ENCODE assay signal across 8 mouse cellular contexts in genomic region chr9:124312171-124313142, GRCm38 (mm10). TPM values are rescaled to one million over a fixed set of nuclear protein-coding genes. Genes with fewer than 3 reads are reported as not detected.
DNase-seq lines count a peak whose midpoint lies in the region; ATAC-seq and TF ChIP-seq lines count a peak whose summit lies in the region.

TSS of gene 2010315B03Rik (minus strand) at chr9:124312696.

- no peak for TF ChIP-seq POLR2A in ES-Bruce4 (IDR thresholded peaks at IDR 0.05; ENCODE audit: insufficient read depth, low read length)

- peak within 1 kb of the TSS; percentile 65 for H3K4me3 ChIP-seq in ES-Bruce4 (ENCODE audit: low read depth, low read length)
- peak within 1 kb of the TSS; percentile 71 for H3K4me3 ChIP-seq in forebrain, embryonic 13.5 days
- peak within 1 kb of the TSS; percentile 68 for H3K4me3 ChIP-seq in liver, postnatal 0 days (ENCODE audit: low read depth, low read length)
- peak within 1 kb of the TSS; percentile 63 for H3K4me3 ChIP-seq in neural tube, embryonic 14.5 days (ENCODE audit: low read depth, low read length)

- H3K36me3 ChIP-seq in ES-Bruce4 (ENCODE audit: control insufficient read depth, insufficient read depth, low read length, poor library complexity, severe bottlenecking), result no peaks in the 10 kb centered on the region
- H3K36me3 ChIP-seq in forebrain, embryonic 13.5 days (ENCODE audit: poor library complexity, severe bottlenecking), result no peaks in the 10 kb centered on the region
- H3K36me3 ChIP-seq in liver, postnatal 0 days (replicated peaks; ENCODE audit: insufficient read depth, low read length), result no peaks in the 10 kb centered on the region
- H3K36me3 ChIP-seq in neural tube, embryonic 14.5 days (ENCODE audit: control insufficient read depth, insufficient read depth, low read length), result no peaks in the 10 kb centered on the region

- no peaks in the 10 kb centered on the region for H3K27me3 ChIP-seq in ES-Bruce4 (ENCODE audit: control insufficient read depth, insufficient read depth, low read length, poor library complexity, severe bottlenecking)
- H3K27me3 ChIP-seq in forebrain, embryonic 13.5 days, result no peaks in the 10 kb centered on the region
- no peaks in the 10 kb centered on the region for H3K27me3 ChIP-seq in liver, postnatal 0 days (ENCODE audit: insufficient read depth, low read length)
- no peaks in the 10 kb centered on the region for H3K27me3 ChIP-seq in neural tube, embryonic 14.5 days (ENCODE audit: control insufficient read depth, insufficient read depth, low read length)

- H3K9ac ChIP-seq in ES-Bruce4 (ENCODE audit: low read depth, poor library complexity, severe bottlenecking), result peak within 1 kb of the TSS; percentile 46
- H3K9ac ChIP-seq in forebrain, embryonic 13.5 days, result peak within 1 kb of the TSS; percentile 74
- H3K9ac ChIP-seq in liver, postnatal 0 days (replicated peaks), result peak within 1 kb of the TSS; percentile 86
- peak within 1 kb of the TSS; percentile 67 for H3K9ac ChIP-seq in neural tube, embryonic 14.5 days (replicated peaks; ENCODE audit: low read depth, low read length)

- 2% methylated on average over 21 of the region's 22 CpGs for WGBS in forebrain, embryonic 13.5 days
- WGBS in large intestine, adult 2 months, result 2% methylated on average over 21 of the region's 22 CpGs
- 2% methylated on average over 21 of the region's 22 CpGs for WGBS in liver, postnatal 0 days (ENCODE audit: insufficient replicate concordance)
- WGBS in neural tube, embryonic 14.5 days, result 2% methylated on average over 21 of the region's 22 CpGs

- intact Hi-C loops in heart, postnatal 10 days (cut with DNase I), result loop anchor here (2.0 kb wide), 1 partner anchor 54 kb away; no protein-coding TSS in a partner anchor

- H3K27ac ChIP-seq in ES-Bruce4 (ENCODE audit: insufficient read depth, low read length), result no peak within 1 kb of the TSS
- H3K27ac ChIP-seq in forebrain, embryonic 13.5 days, result peak within 1 kb of the TSS; percentile 87
- peak within 1 kb of the TSS; percentile 96 for H3K27ac ChIP-seq in liver, postnatal 0 days (ENCODE audit: low read depth)
- H3K27ac ChIP-seq in neural tube, embryonic 14.5 days (ENCODE audit: low read depth, low read length), result peak within 1 kb of the TSS; percentile 78

- DNase-seq in heart, postnatal 10 days, result peak; percentile 92 to 93
- peak; percentile 85 for DNase-seq in large intestine, adult 2 months (ENCODE audit: low read depth, low spot score)
- DNase-seq in liver, postnatal 0 days, result peak; percentile 85
- DNase-seq in testis, postnatal 10 days (ENCODE audit: low spot score), result peak; percentile 77

- H3K4me1 ChIP-seq in ES-Bruce4 (ENCODE audit: control insufficient read depth, insufficient read depth, low read length), result no peaks in the 10 kb centered on the region
- peaks cover 10% of the 10 kb centered on the region for H3K4me1 ChIP-seq in forebrain, embryonic 13.5 days
- H3K4me1 ChIP-seq in liver, postnatal 0 days (ENCODE audit: insufficient read depth), result no peaks in the 10 kb centered on the region; the same call in 1 of the 2 replicates
- peaks cover 5% of the 10 kb centered on the region; the same call in 1 of the 2 replicates for H3K4me1 ChIP-seq in neural tube, embryonic 14.5 days (ENCODE audit: control insufficient read depth, insufficient read depth, low read length)

- TF ChIP-seq CTCF in ES-Bruce4 (IDR thresholded peaks at IDR 0.05; ENCODE audit: low read depth, low read length), result no peak
- peak; percentile 7; the same call in 1 of the 2 replicates for TF ChIP-seq CTCF in liver, postnatal 0 days (IDR thresholded peaks at IDR 0.05; ENCODE audit: low read depth)

- no peaks in the 10 kb centered on the region for H3K9me3 ChIP-seq in ES-Bruce4 (replicated peaks; ENCODE audit: control insufficient read depth, insufficient read depth, low read length, poor library complexity, severe bottlenecking)
- H3K9me3 ChIP-seq in forebrain, embryonic 13.5 days (replicated peaks), result no peaks in the 10 kb centered on the region
- no peaks in the 10 kb centered on the region for H3K9me3 ChIP-seq in liver, postnatal 0 days (ENCODE audit: low read length)
- no peaks in the 10 kb centered on the region for H3K9me3 ChIP-seq in neural tube, embryonic 14.5 days (ENCODE audit: control insufficient read depth, low read length)

- H3K4me2 ChIP-seq in forebrain, embryonic 13.5 days, result peak within 1 kb of the TSS; percentile 68
- H3K4me2 ChIP-seq in liver, postnatal 0 days (ENCODE audit: low read depth, low read length), result peak within 1 kb of the TSS; percentile 72
- peak within 1 kb of the TSS; percentile 56 for H3K4me2 ChIP-seq in neural tube, embryonic 14.5 days (ENCODE audit: low read depth, low read length)

- 0 out of 2 replicates have a peak, but pooled peaks have one; percentile 24 for TF ChIP-seq EP300 in ES-Bruce4 (IDR thresholded peaks at IDR 0.05; ENCODE audit: insufficient read depth, low read depth, low read length)
- TF ChIP-seq EP300 in liver, postnatal 0 days (IDR thresholded peaks at IDR 0.05; ENCODE audit: low read depth), result 0 out of 2 replicates have a peak, but pooled peaks have one; percentile 16

- peak; percentile 100 for ATAC-seq in cerebellum, adult (ENCODE audit: insufficient number of reproducible peaks, low FRiP score, low TSS enrichment)
- ATAC-seq in forebrain, embryonic 13.5 days, result peak; percentile 99
- ATAC-seq in liver, postnatal 0 days, result peak; percentile 99
- peak; percentile 99 for ATAC-seq in neural tube, embryonic 14.5 days (ENCODE audit: low read depth)

RNA-seq across cellular contexts. Expression of gene 2010315B03Rik, which starts in this region (rescaled TPM):
- 4.2 and 4.8 TPM in 2 replicates for polyA plus RNA-seq in ES-Bruce4 (2011; ENCODE audit: insufficient read depth, insufficient read length, low read depth, missing spikeins)
- polyA plus RNA-seq in forebrain, embryonic 13.5 days (2015; fragmentation: Nextera tagmentation; extraction: Ambion mirVana), result 8.6 and 9.2 TPM in 2 replicates
- 10 to 100 TPM; 10.8 to 14.8 TPM for total RNA-seq in heart, postnatal 10 days (2021)
- 5.7 and 7.6 TPM in 2 replicates for polyA plus RNA-seq in large intestine, adult 2 months (2012; rRNA removed)
- 6.8 and 6.9 TPM in 2 replicates for polyA plus RNA-seq in liver, postnatal 0 days (2015; fragmentation: Nextera tagmentation; extraction: Ambion mirVana)
- 10.3 and 13.2 TPM in 2 replicates for polyA plus RNA-seq in neural tube, embryonic 14.5 days (2014; fragmentation: Nextera tagmentation; extraction: Ambion mirVana)
